Mouse (Mus musculus) lung, postnatal 0 days (tissue): ENCODE measurements at regions not wholly inside any gene's neighbourhood (a gene's known extent, or its start where the extent isn't known, plus 50 kb on each side); places are given as distances from the start of the nearest gene placed in this dataset.

Experiments used
- CTCF ChIP-seq: IDR thresholded peaks from 2 replicates; pipeline ENCODE4 v1.5.1; 2016; ENCODE audit warnings: antibody characterized with exemption, mild to moderate bottlenecking
- EP300 ChIP-seq: IDR thresholded peaks from 2 replicates; pipeline ENCODE4 v1.6.1; 2016; ENCODE audit warnings: antibody characterized with exemption, mild to moderate bottlenecking, control low read depth

GRCm38 (mm10) chr4:142888891-142889290 lies 323.9 kb downstream of the Prdm2 start:
- TF ChIP-seq CTCF (no peak), EP300 (no peak)
